Mouse (Mus musculus): ENCODE measurements around the gene Mterf1b.
"Not testable (repeated sequence)": the region's sequence is repeated elsewhere in the genome, so short reads cannot be mapped to it uniquely, and the experiment has no call there.

Mterf1b gene

DNA sequence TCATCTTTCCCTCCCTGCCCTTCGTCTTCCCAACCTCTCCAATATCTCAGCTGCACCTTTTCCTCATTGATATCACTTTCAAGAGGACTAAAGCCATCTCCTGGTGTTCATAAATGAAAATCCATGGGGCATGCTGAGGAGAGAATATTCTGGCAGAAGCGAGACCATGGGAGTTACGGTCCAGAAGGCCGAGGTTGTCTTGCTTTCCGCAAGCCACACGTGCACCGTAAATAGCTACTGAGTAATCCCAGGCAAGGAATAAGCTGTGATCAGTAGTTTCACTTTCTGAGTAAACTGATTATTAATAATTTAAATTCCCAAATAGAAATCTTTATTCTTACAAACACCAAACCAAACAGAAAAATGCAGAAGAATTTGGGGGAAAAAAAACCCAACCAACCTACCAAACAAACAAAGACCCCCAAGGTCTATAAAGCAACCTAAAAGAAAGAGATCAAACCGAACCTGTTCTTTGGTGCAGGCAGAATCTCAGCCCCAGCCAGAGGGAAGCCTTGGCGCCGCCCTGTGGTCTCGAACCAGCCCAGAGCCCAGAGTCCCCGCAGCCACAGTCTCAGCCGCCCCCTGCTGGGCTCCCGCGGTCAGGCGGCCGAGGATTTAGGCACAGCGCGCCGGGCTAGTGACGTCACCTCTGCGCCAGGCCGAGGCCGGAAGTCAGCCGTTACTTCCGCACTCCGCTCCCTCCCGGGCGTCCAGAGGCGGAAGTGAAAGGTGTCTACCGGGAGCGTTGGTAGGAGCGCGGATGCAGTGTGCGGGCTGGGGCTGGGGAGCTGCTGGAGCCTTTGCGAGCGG, at the start of gene Mterf1b:
TSS of gene Mterf1b (plus strand) at position 697 of the 810 bp plus-strand sequence.
- DNase-seq (ENCODE audit: low spot score) = not testable (repeated sequence)

DNA sequence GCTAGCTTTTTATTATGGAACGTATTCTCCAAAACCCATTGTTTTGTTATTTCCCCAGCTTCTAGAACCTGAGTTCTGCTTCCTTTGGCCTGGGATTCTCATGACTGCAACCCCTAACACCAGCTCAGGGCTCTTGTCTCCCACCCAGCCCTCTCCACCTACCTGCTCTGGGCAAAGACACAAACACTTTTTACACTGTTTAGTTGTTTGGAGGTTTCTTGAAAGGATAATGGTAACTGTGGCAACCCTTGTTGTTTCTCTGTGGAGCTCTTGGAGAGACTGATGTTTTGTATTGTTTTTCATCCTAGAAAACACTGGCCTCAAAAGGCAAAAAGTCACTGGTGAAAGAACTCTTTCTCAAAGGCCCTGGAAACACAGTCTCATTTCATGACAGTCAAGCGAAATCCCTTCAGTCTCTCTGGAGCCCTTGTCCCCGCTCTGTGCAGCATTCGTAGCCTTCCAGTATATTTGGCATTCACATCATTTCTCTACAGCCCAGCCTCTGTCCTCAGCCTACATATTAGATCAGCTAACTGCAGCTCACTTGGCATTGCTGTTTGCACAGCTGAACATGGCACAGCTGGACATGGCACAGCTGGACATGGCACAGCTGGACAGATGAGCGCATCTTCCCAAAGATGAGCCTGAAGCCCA, 32.6 kb upstream of the Mterf1b start:
- DNase-seq (ENCODE audit: low spot score) = not testable (repeated sequence)

DNA sequence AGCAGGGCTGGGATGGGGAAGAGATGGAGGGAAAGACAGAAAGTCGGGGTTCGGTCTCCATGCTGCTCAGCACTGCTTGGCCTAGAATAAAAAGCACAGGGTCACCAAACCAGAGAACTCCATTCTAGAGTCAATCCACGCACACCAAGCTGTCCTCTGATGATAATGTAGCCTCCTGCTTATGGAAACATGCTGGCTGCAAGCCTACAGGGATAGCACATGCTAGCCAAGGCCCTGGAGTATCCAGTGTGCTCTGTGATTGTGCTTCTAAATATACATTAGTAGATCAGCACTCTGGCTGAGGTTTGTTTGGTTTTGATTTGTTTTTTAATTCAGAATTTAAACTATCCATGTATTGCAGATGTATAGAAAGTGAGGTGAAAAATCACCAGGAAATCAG, 30.6 kb upstream of the Mterf1b start:
- no peak for DNase-seq (ENCODE audit: low spot score)

DNA sequence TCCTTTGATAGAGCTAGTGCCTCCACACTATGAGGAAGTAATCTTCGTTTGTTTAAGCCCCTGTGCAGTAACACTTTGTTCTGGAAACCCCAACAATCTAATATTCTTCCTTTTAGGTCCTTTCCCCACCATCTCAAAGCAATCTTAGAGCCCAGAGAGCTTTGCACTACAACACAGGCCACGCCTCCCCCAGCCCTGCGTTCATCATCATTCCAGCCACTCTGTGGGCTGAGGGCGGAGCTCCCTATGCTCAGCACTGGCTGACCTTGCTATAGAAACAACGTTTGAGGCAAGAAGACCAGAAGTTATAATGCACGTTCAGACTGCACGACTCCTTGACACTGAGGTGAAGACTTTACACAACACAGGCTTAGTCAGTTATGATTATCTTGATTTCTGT, 29.7 kb upstream of the Mterf1b start:
- DNase-seq (ENCODE audit: low spot score) = no peak

DNA sequence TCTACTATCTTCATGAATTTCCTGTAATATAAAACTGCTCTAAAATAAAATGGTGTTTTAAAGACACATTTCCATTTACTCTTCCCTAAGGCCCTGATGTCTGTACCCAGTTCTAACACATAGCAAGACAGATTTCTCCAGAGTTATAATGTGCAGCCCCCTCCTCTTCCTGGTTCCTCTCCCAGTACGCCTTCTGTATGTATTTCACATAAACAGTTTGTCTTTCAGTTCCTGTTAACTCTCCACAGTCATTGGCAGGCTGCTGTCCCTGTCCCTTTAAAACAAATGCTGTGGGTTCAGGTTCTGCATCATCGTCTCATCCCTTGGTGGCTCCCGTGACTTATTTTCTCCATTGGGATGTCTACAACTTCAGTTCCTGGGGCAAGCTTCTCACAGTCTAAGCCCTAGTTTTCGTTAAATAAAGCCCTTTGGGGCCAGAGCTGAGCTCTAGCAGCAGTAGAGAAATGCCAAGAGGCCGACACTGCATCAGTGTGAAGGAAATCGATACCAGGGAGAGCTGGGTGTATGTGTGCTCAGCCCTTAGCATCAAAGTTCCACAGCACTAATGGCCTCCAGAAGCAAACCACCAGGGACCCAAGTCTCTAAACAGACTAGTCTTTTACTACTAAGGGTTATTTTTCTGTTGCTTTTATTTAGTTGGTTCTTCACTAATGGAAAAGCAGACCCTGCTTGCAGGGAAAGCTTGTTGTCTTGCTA, 24.2 kb upstream of the Mterf1b start:
- DNase-seq (ENCODE audit: low spot score) = not testable (repeated sequence)

DNA sequence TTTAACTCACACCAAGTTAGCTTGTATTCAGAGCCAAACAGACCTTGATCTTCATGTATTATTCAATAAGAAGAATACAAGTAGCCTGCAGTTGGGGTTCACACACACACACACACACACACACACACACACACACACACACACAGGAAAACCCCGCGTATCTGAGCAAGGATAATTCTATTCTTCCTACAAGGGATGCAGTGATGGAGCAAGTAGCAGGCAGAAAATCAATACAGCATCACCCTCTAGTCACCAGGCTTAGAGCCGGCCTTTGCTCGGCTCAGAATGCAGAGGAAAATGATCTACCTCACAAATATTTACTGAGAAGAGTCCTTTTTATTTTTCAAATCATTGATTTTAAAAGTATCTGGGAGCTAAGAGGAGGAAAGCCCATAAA, 23.6 kb upstream of the Mterf1b start:
- not testable (repeated sequence) for DNase-seq (ENCODE audit: low spot score)

DNA sequence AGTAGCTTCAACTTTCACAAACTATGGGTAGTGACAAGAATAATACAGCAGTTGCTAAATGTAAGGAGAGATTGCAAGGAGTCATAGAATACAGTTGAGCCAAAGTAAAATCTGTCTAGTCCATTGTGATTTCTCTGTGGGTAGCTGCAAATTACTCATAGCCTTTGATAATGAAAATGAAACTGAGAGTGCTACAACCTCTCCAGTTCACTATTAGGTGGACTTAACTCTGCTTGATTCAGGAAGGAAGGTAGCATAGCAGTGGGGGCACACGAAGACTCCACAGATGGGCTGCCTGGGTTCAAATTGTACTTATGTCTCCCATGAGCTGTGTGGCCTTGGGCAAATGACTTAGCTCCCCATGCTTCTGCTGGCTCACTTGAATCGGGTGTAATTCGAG, 15.7 kb upstream of the Mterf1b start:
- DNase-seq (ENCODE audit: low spot score) = not testable (repeated sequence)

DNA sequence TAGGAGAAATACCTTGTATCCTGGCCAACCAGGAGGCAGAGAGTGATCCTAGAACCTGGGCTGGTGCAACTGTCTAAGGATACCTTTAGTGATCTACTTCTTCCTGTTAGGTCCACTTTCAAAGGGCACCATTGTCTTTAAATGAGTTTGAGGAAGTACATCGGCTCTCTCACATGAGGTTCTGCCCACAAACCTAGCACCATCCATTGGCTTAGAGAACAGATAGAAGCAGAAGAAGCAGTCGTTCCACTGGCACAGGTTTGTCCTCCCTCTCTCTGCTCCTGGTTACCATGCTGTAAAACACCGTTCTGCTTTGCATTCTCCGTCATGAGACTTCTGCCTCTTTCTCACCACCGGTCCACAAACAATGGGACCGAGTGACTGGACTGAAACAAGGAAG, 12.8 kb upstream of the Mterf1b start:
- DNase-seq (ENCODE audit: low spot score) = no peak

DNA sequence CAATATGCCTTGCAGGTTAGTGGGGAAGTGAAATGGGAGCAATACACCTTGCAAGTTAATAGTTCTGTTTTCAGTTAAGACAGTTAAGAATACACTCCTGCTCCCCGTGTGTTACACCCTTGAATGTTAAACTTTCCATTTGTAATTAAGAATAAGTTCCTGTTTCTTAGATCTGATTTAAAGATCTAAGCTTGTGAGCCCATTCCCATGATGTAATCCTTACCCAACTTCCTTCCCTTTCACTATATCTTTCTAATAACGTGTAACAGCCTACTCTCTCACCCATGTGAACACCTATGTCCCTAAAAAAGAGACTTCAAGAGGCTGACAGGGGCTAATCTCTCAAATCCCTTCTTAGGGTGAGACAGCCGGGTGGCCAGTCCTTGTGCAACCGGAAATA, 5.4 kb upstream of the Mterf1b start:
- DNase-seq (ENCODE audit: low spot score) = no peak

DNA sequence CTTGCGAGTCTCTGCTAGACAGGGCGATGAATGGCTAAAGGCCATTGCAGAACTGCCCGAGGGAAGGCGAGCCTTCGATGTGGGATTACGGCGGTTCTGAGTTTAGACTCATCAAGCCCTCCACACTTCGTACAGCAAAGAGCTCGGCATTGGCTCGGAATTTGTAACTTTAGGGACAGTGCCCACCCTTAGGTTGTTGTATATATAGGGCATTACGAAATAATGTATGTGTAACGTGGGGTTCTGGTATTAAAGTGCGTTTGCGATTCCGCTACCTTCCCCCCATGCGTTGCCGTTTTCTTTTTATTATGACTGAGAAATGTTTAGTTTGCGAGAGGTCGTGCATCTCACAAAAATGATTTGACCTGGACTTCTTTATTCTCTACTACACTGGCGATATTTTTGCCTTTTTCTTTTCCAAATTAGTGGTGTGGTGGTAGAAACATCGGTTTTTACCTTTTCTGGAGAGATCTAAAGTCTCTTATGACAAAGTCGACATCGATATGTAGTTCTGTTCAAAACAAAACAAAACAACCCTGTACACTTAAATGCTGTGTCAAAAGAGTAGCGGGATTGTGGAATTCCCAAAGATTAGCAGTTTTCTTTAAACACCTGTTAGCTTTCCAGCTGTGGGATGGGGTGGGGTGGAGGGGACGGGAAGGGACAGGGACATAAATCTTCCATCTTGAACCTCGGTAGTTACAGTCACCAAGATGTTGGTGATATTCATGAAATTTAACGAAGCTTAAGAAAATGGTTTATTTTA, 497 bp downstream of the Mterf1b start:
- not testable (repeated sequence) for DNase-seq (ENCODE audit: low spot score)

DNA sequence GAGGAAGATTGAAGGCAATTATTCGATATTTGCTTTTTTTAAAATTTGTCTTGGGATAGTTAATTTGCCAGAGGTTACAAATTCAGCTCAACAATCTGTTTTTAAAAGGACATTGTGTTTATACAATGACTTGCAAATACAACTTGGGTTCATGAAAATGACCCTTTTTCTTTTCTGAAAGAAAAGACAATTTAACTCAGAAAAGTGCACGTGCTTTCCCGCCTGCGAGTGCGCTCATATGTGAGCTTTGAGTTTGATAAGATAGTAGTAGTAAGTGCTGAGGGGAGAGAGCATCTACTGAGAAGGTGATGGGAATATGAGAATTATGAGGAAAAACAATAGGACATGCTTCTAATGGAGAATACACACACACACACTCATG, 1.1 kb downstream of the Mterf1b start:
- no peak for DNase-seq (ENCODE audit: low spot score)

DNA sequence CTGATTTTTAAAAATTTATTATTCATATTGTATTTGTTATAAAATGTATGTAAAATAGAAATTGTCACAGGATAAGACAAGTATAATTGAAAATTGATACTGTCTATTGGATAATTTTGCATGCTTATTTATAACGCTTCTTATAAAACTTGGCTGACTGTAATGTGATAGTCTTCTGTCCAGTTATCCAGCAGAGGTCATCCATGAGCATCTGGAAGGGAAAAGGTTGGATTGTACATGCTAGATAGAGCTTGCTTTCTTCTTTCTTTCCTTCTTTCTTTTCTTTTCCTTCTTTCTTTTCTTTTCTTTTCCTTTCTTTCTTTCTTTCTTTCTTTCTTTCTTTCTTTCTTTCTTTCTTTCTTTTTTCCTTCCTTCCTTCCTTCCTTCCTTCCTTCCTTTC, 2.0 kb downstream of the Mterf1b start:
- no peak for DNase-seq (ENCODE audit: low spot score)

DNA sequence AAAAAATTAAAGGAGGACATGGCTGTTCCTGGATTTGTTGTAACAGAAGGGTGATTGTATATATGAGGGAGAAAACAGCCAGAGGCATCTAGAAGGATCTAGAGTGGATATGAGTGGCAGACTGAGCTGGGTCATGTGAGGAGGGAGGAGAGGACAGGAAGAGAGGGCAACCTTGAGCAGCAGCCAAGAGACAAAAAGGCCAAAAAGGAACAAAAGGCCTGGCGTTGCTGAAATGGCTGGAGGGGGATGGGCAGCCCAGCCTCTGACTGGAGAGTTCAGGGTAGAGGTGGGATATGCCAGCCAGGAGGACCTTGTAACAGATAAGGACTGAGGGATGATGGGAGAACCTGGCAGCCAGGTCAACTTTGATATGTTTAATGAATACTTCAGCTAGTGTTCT, 2.9 kb downstream of the Mterf1b start:
- peak; percentile 81 for DNase-seq (ENCODE audit: low spot score)

DNA sequence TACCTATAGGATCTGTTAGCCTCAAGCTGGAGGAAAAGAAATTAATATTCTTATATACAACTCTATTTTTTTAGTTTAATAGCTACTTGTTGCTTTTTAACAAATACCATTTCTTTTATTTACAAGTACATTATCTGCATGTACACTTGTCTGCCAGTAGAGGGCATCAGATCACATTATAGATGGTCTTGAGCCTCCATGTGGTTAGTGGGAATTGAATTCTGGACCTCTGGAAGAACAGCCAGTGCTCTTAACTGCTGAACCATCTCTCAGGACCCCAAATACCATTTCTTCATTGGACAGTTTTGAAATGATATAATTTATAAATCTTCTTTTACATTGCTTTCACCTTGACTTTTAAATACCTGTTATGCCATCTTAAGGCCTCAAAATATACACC, 9.2 kb downstream of the Mterf1b start:
- DNase-seq (ENCODE audit: low spot score) = no peak

DNA sequence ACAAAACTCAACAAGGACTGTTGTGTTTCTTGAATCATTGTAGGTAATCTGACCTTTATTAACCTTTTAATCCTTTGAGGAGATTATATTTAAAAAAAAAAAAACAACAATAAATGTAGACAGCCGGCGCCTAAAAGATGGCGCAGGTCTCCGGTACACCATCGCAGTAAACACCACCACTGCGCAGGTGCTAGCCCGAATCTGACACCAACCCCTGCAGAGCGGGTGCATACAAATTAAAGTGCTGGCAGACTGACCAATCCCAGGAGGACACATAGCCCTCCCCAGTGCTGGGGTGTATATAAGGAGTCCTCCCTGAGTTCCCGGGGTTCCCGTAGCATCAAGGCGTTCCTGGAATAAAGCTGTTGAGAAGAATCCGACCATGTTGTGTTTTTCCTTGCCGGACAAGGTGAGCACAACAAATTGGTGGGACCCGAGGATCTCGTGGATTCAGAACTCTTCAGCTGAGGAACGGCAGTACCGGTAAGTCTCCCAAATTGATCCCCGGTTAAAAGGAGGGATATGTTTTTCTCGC, 10.2 kb downstream of the Mterf1b start:
- DNase-seq (ENCODE audit: low spot score) = not testable (repeated sequence)

DNA sequence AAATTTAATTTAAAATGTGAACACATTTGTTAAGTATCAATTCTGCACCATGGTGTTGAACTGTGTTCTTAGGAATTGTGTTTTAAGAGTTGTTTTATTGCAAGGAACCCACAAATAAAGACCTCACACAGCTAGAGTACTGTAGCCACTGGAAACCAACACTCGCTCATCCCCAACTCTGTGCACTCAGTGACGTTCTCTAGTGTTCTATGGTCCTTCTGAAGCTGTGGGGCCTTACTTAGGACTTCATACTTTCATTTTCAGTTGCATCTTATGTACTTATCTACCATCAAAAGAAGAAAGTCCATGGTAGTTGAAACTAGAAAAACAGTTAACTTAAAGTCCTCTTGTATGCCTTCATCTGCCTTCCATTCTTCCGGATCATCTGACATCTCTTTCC, 17.9 kb downstream of the Mterf1b start:
- DNase-seq (ENCODE audit: low spot score) = not testable (repeated sequence)

DNA sequence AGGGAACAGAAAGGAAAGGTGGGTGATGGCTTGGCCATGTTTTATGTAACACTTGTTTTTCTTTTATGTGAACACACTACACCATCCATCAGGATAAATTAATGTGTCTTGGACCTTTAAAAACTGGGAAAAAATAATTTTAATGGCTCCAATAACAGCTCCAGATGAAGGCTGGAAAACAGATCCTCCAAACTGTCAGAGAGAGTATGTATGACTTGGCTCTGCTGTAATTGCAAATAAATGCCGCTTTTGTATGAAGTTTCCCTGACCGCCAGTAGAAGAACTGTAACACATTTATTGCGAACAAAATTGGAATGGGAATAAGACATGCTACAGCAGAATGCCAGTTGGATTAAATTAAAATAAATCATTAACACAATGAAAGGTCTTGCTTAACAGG, 29.1 kb downstream of the Mterf1b start:
- no peak for DNase-seq (ENCODE audit: low spot score)

DNA sequence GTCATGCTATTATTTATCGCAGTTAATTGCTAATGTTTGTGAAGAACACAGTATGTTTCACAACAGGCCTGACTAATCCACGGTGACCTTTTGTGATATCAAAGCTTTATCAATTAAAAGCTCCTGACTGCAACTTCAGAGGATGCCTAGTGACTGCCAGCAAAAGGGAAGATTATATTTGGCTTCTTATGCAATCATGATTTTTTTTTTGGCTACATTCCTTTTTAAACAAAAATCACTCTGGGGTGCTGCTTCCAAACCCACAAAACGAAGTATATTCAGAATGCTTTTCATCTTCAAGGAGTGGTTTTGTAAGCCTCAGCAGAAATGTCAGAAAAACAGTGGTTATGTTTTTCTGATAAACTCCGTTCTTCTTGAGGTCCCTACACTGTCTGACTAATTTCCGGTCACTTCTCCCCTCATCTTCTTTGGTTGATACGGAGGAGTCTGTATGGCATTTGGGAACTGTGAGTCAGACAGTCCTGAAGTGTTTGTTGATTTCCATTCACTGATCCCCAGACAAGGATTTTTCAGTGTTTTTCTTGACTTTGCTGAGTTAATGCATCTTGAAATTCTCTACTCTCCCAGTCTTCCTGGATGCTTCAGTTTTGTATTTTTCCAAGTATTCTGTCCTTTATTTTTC, 29.9 kb downstream of the Mterf1b start:
- no peak for DNase-seq (ENCODE audit: low spot score)

DNA sequence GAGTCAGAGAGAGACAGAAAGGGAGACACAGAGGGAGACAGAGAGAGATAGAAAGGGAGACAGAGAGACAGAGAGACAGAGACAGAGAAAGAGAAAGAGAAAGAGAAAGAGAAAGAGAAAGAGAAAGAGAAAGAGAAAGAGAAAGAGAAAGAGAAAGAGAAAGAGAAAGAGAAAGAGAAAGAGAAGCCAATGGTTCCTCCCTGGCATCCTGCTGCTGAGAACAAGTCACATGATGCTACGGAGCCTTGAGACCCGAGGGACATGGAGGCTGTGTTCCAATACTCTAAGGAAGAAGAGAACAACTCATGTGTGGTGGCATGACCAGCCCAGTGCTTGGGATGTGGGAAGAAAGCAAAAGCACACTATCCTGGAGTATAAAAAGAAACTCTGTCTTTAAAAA, 40.0 kb downstream of the Mterf1b start:
- no peak for DNase-seq (ENCODE audit: low spot score)

DNA sequence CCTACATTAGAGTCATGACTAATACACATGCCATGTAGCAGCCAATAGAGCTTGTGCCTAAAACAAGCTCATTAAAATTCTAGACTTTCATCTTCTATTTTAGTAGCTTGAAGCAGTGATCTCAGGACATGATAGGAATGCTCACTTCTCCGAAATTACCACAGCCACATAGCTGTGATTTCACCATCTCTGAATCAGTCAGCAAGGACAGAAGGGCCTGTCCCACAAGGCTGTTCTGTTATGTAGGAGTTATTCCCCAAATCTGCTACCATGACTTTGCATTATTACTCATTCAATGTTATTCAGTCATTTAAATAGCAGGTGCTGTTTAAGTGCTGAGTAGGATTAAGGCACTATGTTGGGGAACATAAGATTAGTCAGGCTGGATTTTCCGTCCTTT, 42.3 kb downstream of the Mterf1b start:
- DNase-seq (ENCODE audit: low spot score) = no peak

DNA sequence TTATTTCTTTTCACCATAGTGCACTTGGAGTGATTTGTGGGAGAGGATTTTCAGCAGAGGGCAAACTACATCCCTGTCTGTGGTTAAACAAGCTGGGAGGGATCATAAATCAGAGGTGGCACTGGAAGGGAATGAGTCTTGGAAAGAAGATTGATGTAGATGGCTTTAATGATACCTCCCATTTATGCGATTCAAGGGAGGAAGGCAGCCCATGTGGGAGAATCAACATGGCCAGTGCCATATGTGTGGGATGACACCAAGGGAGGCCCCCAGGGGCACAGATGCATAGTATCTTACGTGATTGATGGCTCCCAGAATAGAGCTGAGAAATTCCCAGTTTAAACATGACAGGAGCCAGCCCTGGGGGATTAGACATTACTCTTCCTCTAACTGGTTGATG, 48.0 kb downstream of the Mterf1b start:
- no peak for DNase-seq (ENCODE audit: low spot score)

DNA sequence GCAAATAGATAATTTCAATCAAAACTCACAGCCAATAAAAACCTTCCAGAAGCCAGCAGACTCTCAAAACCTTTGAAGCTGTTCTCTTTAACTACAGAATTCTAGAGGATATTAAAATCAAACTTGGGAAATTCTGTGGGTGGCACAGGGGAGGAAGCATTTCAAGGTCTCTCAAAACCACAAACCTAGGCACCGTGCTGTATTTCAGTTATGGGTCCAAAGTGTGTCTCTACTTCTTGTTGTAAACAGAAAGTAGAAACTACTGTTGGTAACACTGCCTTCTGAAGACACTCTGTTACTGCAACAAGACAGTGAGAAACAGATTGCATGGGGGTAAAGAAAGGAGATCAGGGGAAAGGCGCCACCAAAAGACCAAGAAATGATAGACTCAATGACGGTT, 52.8 kb downstream of the Mterf1b start:
- DNase-seq (ENCODE audit: low spot score) = no peak

Data from testis, postnatal 10 days (tissue).